Mouse (Mus musculus) CH12.LX (cell line): ENCODE data around the gene S1pr4.

ENCODE experiments used
- CHD1 ChIP-seq: IDR thresholded peaks from 2 replicates; pipeline ENCODE4 v1.6.1; 2012; ENCODE audit warnings: low read depth, low read length, improper control_type of control experiment, inconsistent platforms
- CTCF ChIP-seq, 2 experiments: IDR thresholded peaks in 1 of 2; conservative IDR thresholded peaks in 1 of 2; 2 replicates each; pipeline ENCODE4 v1.5.1; 2011 to 2012; ENCODE audit warnings: low read depth in 2 of 2, low read length in 2 of 2, improper control_type of control experiment in 1 of 2, inconsistent platforms in 1 of 2, mild to moderate bottlenecking in 1 of 2, moderate library complexity in 1 of 2
- EP300 ChIP-seq: IDR thresholded peaks from 2 replicates; pipeline ENCODE4 v1.6.1; 2011; ENCODE audit warnings: low read length, improper control_type of control experiment
- ETS1 ChIP-seq: conservative IDR thresholded peaks from 2 replicates; pipeline ENCODE4 v1.6.1; 2012; ENCODE audit warnings: low read depth, mild to moderate bottlenecking, inconsistent platforms, low read length, improper control_type of control experiment, moderate library complexity
- HCFC1 ChIP-seq: IDR thresholded peaks from 2 replicates; pipeline ENCODE4 v1.6.1; 2012; ENCODE audit warnings: low read depth, mild to moderate bottlenecking, inconsistent platforms, low read length, improper control_type of control experiment
- NRF1 ChIP-seq: IDR thresholded peaks from 2 replicates; pipeline ENCODE4 v1.6.1; 2014; ENCODE audit warnings: low read depth, mild to moderate bottlenecking, inconsistent platforms, low read length, improper control_type of control experiment, moderate library complexity
- POLR2A ChIP-seq: IDR thresholded peaks from 2 replicates; pipeline ENCODE4 v1.6.1; 2011; ENCODE audit warnings: low read depth, mild to moderate bottlenecking, improper control_type of control experiment, low read length
- RAD21 ChIP-seq: IDR thresholded peaks from 2 replicates; pipeline ENCODE4 v1.6.1; 2011; ENCODE audit warnings: low read depth, mild to moderate bottlenecking, low read length, improper control_type of control experiment, moderate library complexity
- TCF12 ChIP-seq: IDR thresholded peaks from 2 replicates; pipeline ENCODE4 v1.6.1; 2014; ENCODE audit warnings: low read depth, mild to moderate bottlenecking, inconsistent platforms, low read length, improper control_type of control experiment
- ZKSCAN1 ChIP-seq: IDR thresholded peaks from 2 replicates; pipeline ENCODE4 v1.6.1; 2012; ENCODE audit warnings: low read depth, inconsistent platforms, low read length, improper control_type of control experiment, borderline replicate concordance
- ZMIZ1 ChIP-seq: IDR thresholded peaks from 2 replicates; pipeline ENCODE4 v1.6.1; 2012; ENCODE audit warnings: low read depth, mild to moderate bottlenecking, inconsistent platforms, low read length, improper control_type of control experiment

GRCm38 (mm10) chr10:81491018-81491417, 8.9 kb downstream of the S1pr4 start:
- TF ChIP-seq NRF1 (no peak), CHD1 (no peak), EP300 (no peak), POLR2A (no peak), CTCF (conservative IDR thresholded peaks at IDR 0.05 in 1 of 2, IDR thresholded peaks at IDR 0.05 in 1 of 2; ENCODE audit: low read depth in 2 of 2, low read length in 2 of 2) (no peak), ETS1 (no peak), ZMIZ1 (no peak), RAD21 (no peak), ZKSCAN1 (no peak), TCF12 (no peak), HCFC1 (no peak)
